Mouse (Mus musculus) stomach, postnatal 0 days (tissue): Measurements from ENCODE around the gene Rxfp4. TPM values are rescaled to one million over a fixed set of nuclear protein-coding genes. Genes with fewer than 3 reads are reported as not detected.

Source experiments
- ATAC-seq: fragments of 200-750 bp; cut with Nextera tagmentation; 2 replicates; pipeline ENCODE4 v1.8.0; 2017; ENCODE audit not compliant: low FRiP score, low TSS enrichment
- DNase-seq: peaks from one replicate; pipeline ENCODE4 v3.0.0-alpha.2; 2016; ENCODE audit warnings: low spot score
- H3K27ac ChIP-seq: fragments of 300-500 bp; sonication (generic); replicated peaks from 2 replicates; pipeline ENCODE4 v1.5.1; 2014; ENCODE audit warnings: mild to moderate bottlenecking, control low read depth
- H3K27me3 ChIP-seq: fragments of 300-500 bp; sonication (generic); 2 replicates; pipeline ENCODE4 v1.6.1; 2014; ENCODE audit warnings: low read length; ENCODE audit not compliant: control insufficient read depth, insufficient read depth
- H3K36me3 ChIP-seq: fragments of 300-500 bp; sonication (generic); 2 replicates; pipeline ENCODE4 v1.6.1; 2014; ENCODE audit warnings: low read length, mixed read lengths; ENCODE audit not compliant: control insufficient read depth, insufficient read depth
- H3K4me1 ChIP-seq: fragments of 300-500 bp; sonication (generic); replicated peaks from 2 replicates; pipeline ENCODE4 v1.6.1; 2014; ENCODE audit warnings: antibody characterized with exemption; ENCODE audit not compliant: control insufficient read depth, insufficient read depth
- H3K4me2 ChIP-seq: fragments of 300-500 bp; sonication (generic); replicated peaks from 2 replicates; pipeline ENCODE4 v1.6.1; 2014; ENCODE audit warnings: low read depth, mild to moderate bottlenecking, control low read depth, moderate library complexity
- H3K4me3 ChIP-seq: fragments of 300-500 bp; sonication (generic); 2 replicates; pipeline ENCODE4 v1.5.1; 2014; ENCODE audit warnings: low read depth, low read length, control low read depth
- H3K9ac ChIP-seq: fragments of 300-500 bp; sonication (generic); 2 replicates; pipeline ENCODE4 v1.6.1; 2014; ENCODE audit warnings: mild to moderate bottlenecking, low read length, control low read depth, mixed read lengths
- H3K9me3 ChIP-seq: fragments of 300-500 bp; sonication (generic); 2 replicates; pipeline ENCODE4 v1.6.1; 2016; ENCODE audit warnings: low read length; ENCODE audit not compliant: control insufficient read depth
- CTCF ChIP-seq: IDR thresholded peaks from 2 replicates; pipeline ENCODE4 v1.5.1; 2016; ENCODE audit warnings: antibody characterized with exemption, low read depth, mild to moderate bottlenecking, moderate library complexity
- EP300 ChIP-seq: optimal IDR thresholded peaks from 2 replicates; pipeline ENCODE3; 2016; ENCODE audit warnings: antibody characterized with exemption
- WGBS: fragments of 180-500 bp; shearing (Covaris S2); extraction: QIAGEN DNeasy Blood & Tissue Kit; methylation state at CpG from one replicate; pipeline ENCODE4 v1.1.7; 2014; 5-methylcytosine and 5-hydroxymethylcytosine counted together
- polyA plus RNA-seq: library from polyadenylated mRNA; unstranded; fragments of >200 nt; fragmentation: Nextera tagmentation; extraction: Ambion mirVana; gene quantifications from 2 replicates; pipeline ENCODE4 v1.2.1, GENCODE M21; 2015

Rxfp4 gene
- 0.07 TPM in 1 of 2 replicates, not detected in the other for polyA plus RNA-seq

DNA sequence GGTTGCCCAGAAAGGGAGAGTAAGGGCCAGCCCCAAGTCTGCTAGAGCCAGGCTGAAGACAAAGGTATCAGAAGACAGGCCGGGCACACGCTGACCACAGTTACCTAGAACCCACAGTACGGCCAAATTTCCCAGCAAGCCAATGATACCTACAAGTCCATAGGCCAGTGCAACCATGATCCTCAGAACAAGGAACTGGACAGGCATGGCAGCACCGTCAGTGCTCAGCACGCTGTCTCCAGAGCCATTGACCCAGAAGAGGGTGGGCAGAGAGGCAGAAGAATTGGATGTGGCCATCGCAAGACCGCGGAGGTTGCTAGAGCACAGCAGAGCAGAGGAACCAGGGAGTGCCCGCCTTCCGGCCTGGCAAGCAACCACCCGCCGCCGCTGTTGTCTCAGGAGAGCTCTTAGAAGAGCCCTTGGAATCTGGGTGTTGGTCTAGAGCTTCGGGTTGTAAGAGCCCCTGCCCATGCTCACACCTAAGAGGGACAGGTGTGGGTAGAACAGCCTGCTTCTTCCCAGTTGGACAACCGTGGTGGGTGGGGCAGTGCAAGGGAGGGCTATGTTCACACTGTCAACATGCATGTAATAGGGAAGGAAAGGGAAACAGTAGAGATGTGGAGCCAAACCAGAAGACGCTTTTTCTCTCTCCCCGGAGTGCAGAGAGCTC lies at the start of gene Rxfp4:
TSS of gene Rxfp4 (minus strand) at position 297 of the 670 bp plus-strand sequence.
- Histone ChIP-seq H3K4me2 (no peak within 1 kb of the TSS), H3K36me3 (peaks cover 2% of the 10 kb centered on the region; the same call in 1 of the 2 replicates), H3K27me3 (no peaks in the 10 kb centered on the region), H3K4me1 (no peaks in the 10 kb centered on the region), H3K9ac (no peak within 1 kb of the TSS), H3K4me3 (no peak within 1 kb of the TSS), H3K9me3 (no peaks in the 10 kb centered on the region), H3K27ac (peak within 1 kb of the TSS; percentile 80)
- ATAC-seq (peak; percentile 61; the same call in 1 of the 2 replicates), DNase-seq (peak; percentile 57)
- TF ChIP-seq CTCF (no peak), EP300 (no peak)
- WGBS, result 73% methylated on average over 17 of the region's 17 CpGs

DNA sequence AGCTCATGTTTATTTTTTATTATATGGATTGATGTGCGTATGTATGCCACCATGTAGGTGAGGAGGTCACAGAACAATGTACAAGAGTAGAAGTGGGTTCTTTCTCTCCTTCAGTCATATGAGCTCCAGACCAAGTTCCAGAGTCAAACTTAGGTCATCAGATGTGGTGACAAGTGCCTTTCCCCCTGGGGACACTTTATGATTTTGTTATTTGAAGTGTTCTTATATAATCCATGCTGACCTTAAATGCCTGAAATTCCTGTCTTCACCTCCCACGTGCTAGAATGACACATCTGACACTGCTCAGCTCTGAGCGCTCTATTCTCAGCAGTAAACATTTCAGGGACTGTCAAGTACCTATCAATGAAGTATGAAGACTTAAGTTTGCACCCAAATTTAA lies 48.3 kb upstream of the Rxfp4 start:
- TF ChIP-seq CTCF, result no peak
- no peak for TF ChIP-seq EP300

GRCm38 (mm10) chr3:88700247-88700646 lies 47.3 kb upstream of the Rxfp4 start:
- Histone ChIP-seq H3K27ac (no peak overlapping the region), H3K9ac (no peak overlapping the region), H3K36me3 (peaks cover 43% of the 10 kb centered on the region), H3K4me3 (no peak overlapping the region), H3K9me3 (no peaks in the 10 kb centered on the region), H3K4me1 (no peaks in the 10 kb centered on the region), H3K27me3 (no peaks in the 10 kb centered on the region), H3K4me2 (no peak overlapping the region)
- TF ChIP-seq CTCF (no peak), EP300 (no peak)
- ATAC-seq (no peak), DNase-seq (no peak)
- WGBS, result 88% methylated on average over 3 of the region's 3 CpGs

More for the DNA sequence above, 48.3 kb upstream of the Rxfp4 start:
- Histone ChIP-seq H3K36me3 (peaks cover 43% of the 10 kb centered on the region), H3K9me3 (no peaks in the 10 kb centered on the region), H3K27ac (no peak overlapping the region), H3K9ac (no peak overlapping the region), H3K27me3 (no peaks in the 10 kb centered on the region), H3K4me3 (no peak overlapping the region), H3K4me2 (no peak overlapping the region), H3K4me1 (no peaks in the 10 kb centered on the region)
- ATAC-seq, result no peak
- no peak for DNase-seq
- WGBS, result 56% methylated on average over 3 of the region's 3 CpGs

GRCm38 (mm10) chr3:88698834-88699233 lies 45.9 kb upstream of the Rxfp4 start:
- H3K27ac ChIP-seq, result no peak overlapping the region
- ATAC-seq (no peak), DNase-seq (no peak)
- H3K9ac ChIP-seq, result no peak overlapping the region
- WGBS, result 86% methylated on average over 6 of the region's 6 CpGs
- no peaks in the 10 kb centered on the region for H3K9me3 ChIP-seq
- peaks cover 45% of the 10 kb centered on the region for H3K36me3 ChIP-seq
- TF ChIP-seq EP300 (no peak), CTCF (no peak)
- H3K4me1 ChIP-seq, result no peaks in the 10 kb centered on the region
- H3K4me3 ChIP-seq, result no peak overlapping the region
- no peaks in the 10 kb centered on the region for H3K27me3 ChIP-seq
- no peak overlapping the region for H3K4me2 ChIP-seq

GRCm38 (mm10) chr3:88698051-88698450 lies 45.1 kb upstream of the Rxfp4 start:
- no peak overlapping the region for H3K27ac ChIP-seq
- TF ChIP-seq CTCF, result no peak
- TF ChIP-seq EP300, result no peak
- no peak; the same call in 1 of the 2 replicates for ATAC-seq
- H3K4me1 ChIP-seq, result no peaks in the 10 kb centered on the region
- no peak overlapping the region for H3K4me2 ChIP-seq
- H3K4me3 ChIP-seq, result no peak overlapping the region
- H3K9me3 ChIP-seq, result no peaks in the 10 kb centered on the region
- DNase-seq, result no peak
- no peak overlapping the region for H3K9ac ChIP-seq
- no peaks in the 10 kb centered on the region for H3K27me3 ChIP-seq
- 88% methylated on average over 1 of the region's 1 CpGs for whole genome bisulfite sequencing
- peaks cover 49% of the 10 kb centered on the region for H3K36me3 ChIP-seq

GRCm38 (mm10) chr3:88695545-88695944 lies 42.6 kb upstream of the Rxfp4 start:
- Histone ChIP-seq H3K36me3 (peaks cover 47% of the 10 kb centered on the region), H3K9ac (no peak overlapping the region), H3K4me2 (no peak overlapping the region), H3K4me3 (no peak overlapping the region), H3K4me1 (no peaks in the 10 kb centered on the region), H3K9me3 (no peaks in the 10 kb centered on the region), H3K27me3 (no peaks in the 10 kb centered on the region), H3K27ac (no peak overlapping the region)
- ATAC-seq (0 out of 2 replicates have a peak, but pooled peaks have one; percentile 6), DNase-seq (no peak)
- TF ChIP-seq CTCF, result peak; percentile 28; the same call in 1 of the 2 replicates
- no peak for TF ChIP-seq EP300
